Mouse (Mus musculus): Measurements from ENCODE around the gene Kremen2. TPM values are rescaled to one million over a fixed set of nuclear protein-coding genes. Genes with fewer than 3 reads are reported as not detected.

The Kremen2 gene
- polyA plus RNA-seq, 1 experiment = not detected

DNA sequence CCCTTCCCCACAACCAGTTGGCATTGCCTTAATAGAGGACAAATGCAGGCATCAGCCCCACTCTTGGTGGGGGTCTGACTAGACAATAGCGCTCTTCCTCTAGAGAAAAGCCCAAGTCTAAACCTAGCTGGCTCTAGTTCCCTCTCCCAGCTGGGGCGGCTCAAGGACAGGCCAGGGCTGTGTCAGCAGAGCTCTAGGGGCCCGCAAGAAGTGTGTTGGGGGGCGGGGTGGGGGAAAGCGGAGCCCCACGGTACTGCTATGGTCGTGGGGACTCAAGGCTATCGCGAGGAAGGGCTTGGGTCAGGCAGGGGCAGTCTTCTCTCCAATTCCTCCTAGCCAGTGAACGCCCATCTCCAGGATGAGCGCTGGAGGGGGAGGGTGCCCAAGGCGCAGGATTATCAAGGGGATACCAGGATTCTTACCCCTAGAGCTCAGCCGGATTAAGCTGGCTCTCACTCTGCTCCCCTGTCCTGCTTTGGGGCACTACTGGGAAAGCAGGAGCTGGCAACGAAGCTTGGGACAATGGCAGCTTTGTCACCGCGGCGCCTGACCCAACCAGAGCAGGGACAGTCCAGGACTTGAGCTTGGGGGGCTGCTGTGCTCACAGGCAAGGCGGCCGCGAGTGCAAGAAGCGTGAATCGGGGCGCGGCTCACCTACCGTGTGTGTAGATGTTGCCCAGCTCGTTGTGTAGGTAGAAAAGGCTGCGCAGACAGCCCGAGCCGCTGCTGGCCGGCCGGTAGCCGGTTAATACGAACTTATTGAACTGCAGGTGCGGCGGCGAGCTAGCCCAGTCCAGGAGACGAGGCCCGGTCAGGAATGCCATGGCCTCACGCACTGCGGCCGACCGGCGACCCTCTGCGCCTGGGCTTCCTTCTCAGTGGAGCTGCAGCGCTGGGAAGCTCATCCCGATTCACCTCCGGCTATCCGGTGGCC is 6.2 kb downstream of the Kremen2 start:
- TF ChIP-seq POLR2A (IDR thresholded peaks at IDR 0.05; ENCODE audit: low read depth, low read length) (no peak), CTCF (IDR thresholded peaks at IDR 0.05; ENCODE audit: borderline replicate concordance, insufficient read depth, low read length) (no peak)
- peak overlapping the region; percentile 43 for H3K4me3 ChIP-seq (ENCODE audit: insufficient read depth, low read length)
- H3K27ac ChIP-seq (ENCODE audit: insufficient read depth, low read length) = no peak overlapping the region
- H3K4me1 ChIP-seq (ENCODE audit: control insufficient read depth, insufficient read depth, low read length) = no peaks in the 10 kb centered on the region

- no peak overlapping the region for H3K4me3 ChIP-seq (ENCODE audit: insufficient read depth, low read length)
- TF ChIP-seq POLR2A (IDR thresholded peaks at IDR 0.05; ENCODE audit: low read depth, low read length) (no peak), CTCF (IDR thresholded peaks at IDR 0.05; ENCODE audit: borderline replicate concordance, insufficient read depth, low read length) (no peak)
Observed at GRCm38 (mm10) chr17:23738836-23739201, 6.8 kb downstream of the Kremen2 start.

GRCm38 (mm10) chr17:23737493-23738445 is 7.9 kb downstream of the Kremen2 start:
- TF ChIP-seq POLR2A (IDR thresholded peaks at IDR 0.05; ENCODE audit: low read depth, low read length) (no peak), CTCF (IDR thresholded peaks at IDR 0.05; ENCODE audit: borderline replicate concordance, insufficient read depth, low read length) (peak; percentile 27; the same call in 1 of the 2 replicates)
- H3K4me3 ChIP-seq (ENCODE audit: insufficient read depth, low read length) = no peak overlapping the region
- H3K27ac ChIP-seq (ENCODE audit: insufficient read depth, low read length) = no peak overlapping the region
- no peaks in the 10 kb centered on the region for H3K4me1 ChIP-seq (ENCODE audit: control insufficient read depth, insufficient read depth, low read length)

More at GRCm38 (mm10) chr17:23738836-23739201, 6.8 kb downstream of the Kremen2 start:
- no peaks in the 10 kb centered on the region for H3K4me1 ChIP-seq (ENCODE audit: control insufficient read depth, insufficient read depth, low read length)
- no peak overlapping the region for H3K27ac ChIP-seq (ENCODE audit: insufficient read depth, low read length)

GRCm38 (mm10) chr17:23734341-23734740 is 11.3 kb downstream of the Kremen2 start:
- H3K27ac ChIP-seq (ENCODE audit: insufficient read depth, low read length) = no peak overlapping the region
- TF ChIP-seq CTCF (IDR thresholded peaks at IDR 0.05; ENCODE audit: borderline replicate concordance, insufficient read depth, low read length) (no peak), POLR2A (IDR thresholded peaks at IDR 0.05; ENCODE audit: low read depth, low read length) (no peak)
- H3K4me3 ChIP-seq (ENCODE audit: insufficient read depth, low read length) = no peak overlapping the region
- H3K4me1 ChIP-seq (ENCODE audit: control insufficient read depth, insufficient read depth, low read length) = peaks cover 3% of the 10 kb centered on the region; the same call in 1 of the 2 replicates

DNA sequence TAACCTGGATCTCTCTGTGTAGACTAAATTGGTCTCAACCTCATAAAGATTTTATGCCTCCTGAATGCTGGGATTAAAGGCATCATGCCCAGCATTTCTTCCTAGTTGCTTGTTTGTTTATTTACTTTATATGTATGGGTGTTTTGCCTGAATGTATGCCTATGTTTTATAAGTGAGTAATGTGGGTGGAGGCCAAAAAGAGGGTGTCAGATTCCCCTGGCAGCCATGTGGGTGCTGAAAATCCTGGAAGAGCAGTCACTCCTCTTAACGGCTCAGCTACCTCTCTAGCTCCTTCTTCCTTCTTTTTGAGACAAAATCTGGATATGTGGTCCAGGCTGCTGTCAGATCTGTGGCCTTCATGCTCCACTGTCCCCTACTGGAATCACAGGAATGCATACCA is 15.2 kb downstream of the Kremen2 start:
- TF ChIP-seq CTCF (IDR thresholded peaks at IDR 0.05; ENCODE audit: borderline replicate concordance, insufficient read depth, low read length) (no peak), POLR2A (IDR thresholded peaks at IDR 0.05; ENCODE audit: low read depth, low read length) (no peak)
- H3K4me3 ChIP-seq (ENCODE audit: insufficient read depth, low read length) = no peak overlapping the region
- H3K27ac ChIP-seq (ENCODE audit: insufficient read depth, low read length) = no peak overlapping the region
- peaks cover 8% of the 10 kb centered on the region for H3K4me1 ChIP-seq (ENCODE audit: control insufficient read depth, insufficient read depth, low read length)

GRCm38 (mm10) chr17:23726758-23727142 is 18.9 kb downstream of the Kremen2 start:
- peak overlapping the region; percentile 49 for H3K4me3 ChIP-seq (ENCODE audit: insufficient read depth, low read length)
- H3K27ac ChIP-seq (ENCODE audit: insufficient read depth, low read length) = peak overlapping the region; percentile 39
- peaks cover 8% of the 10 kb centered on the region for H3K4me1 ChIP-seq (ENCODE audit: control insufficient read depth, insufficient read depth, low read length)
- TF ChIP-seq CTCF (IDR thresholded peaks at IDR 0.05; ENCODE audit: borderline replicate concordance, insufficient read depth, low read length) (no peak), POLR2A (IDR thresholded peaks at IDR 0.05; ENCODE audit: low read depth, low read length) (peak; percentile 61)

DNA sequence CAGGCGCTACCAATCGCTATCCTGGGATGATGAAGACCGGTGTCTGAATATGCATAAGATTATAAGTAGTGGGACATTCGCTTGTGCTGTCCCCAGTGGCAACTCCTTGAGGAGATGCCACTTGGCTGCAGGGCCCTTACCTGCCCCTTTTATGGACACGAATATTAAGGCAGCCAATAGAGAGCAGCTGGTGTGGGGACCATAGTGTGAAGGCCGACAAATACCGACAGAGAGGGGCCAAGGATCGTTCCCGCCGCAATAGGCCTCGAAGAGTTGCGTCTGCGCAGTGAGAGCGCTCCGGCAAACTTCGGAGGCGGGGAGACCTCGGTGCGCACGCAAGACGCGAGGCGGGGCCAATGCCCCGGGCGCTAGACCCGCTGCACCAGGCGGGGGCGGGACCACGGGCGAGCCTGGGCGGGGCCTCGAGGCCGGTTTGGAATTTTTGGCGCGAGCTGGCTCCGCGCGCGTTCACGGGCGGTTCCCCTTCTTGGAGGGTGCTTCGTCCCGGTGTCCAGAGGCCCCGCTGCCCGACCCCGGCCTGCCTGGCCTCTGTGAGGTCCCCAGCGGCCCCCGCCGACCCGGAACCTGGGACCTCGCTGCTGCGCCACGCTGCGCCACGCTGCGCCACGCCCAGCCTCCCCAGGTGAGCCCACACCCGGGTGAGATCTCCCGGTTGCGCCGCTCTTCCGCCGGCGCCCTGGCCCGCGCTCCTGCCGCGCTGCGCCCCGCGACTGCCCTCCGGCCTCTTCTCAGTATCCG is 19.5 kb downstream of the Kremen2 start, which contains the start of gene Pkmyt1:
TSS of gene Pkmyt1 (plus strand) at position 338 of the 759 bp plus-strand sequence.
- peak; percentile 96 for TF ChIP-seq POLR2A (IDR thresholded peaks at IDR 0.05; ENCODE audit: low read depth, low read length)
- no peak for TF ChIP-seq CTCF (IDR thresholded peaks at IDR 0.05; ENCODE audit: borderline replicate concordance, insufficient read depth, low read length)
- Histone ChIP-seq H3K4me1 (ENCODE audit: control insufficient read depth, insufficient read depth, low read length) (peaks cover 8% of the 10 kb centered on the region), H3K4me3 (ENCODE audit: insufficient read depth, low read length) (peak within 1 kb of the TSS; percentile 57), H3K27ac (ENCODE audit: insufficient read depth, low read length) (peak within 1 kb of the TSS; percentile 57)

- TF ChIP-seq POLR2A (IDR thresholded peaks at IDR 0.05; ENCODE audit: low read depth, low read length) = no peak
- no peak for TF ChIP-seq CTCF (IDR thresholded peaks at IDR 0.05; ENCODE audit: borderline replicate concordance, insufficient read depth, low read length)
- H3K4me1 ChIP-seq (ENCODE audit: control insufficient read depth, insufficient read depth, low read length) = peaks cover 5% of the 10 kb centered on the region
- H3K4me3 ChIP-seq (ENCODE audit: insufficient read depth, low read length) = peak overlapping the region; percentile 57
- H3K27ac ChIP-seq (ENCODE audit: insufficient read depth, low read length) = peak overlapping the region; percentile 57
Observed at GRCm38 (mm10) chr17:23725477-23725876, 20.2 kb downstream of the Kremen2 start.

All from embryonic fibroblast, embryonic 13.5 days (primary cell).